Mouse (Mus musculus): ENCODE measurements at regions not wholly inside any gene's neighbourhood (a gene's known extent, or its start where the extent isn't known, plus 50 kb on each side); places are given as distances from the start of the nearest gene placed in this dataset.

- Histone ChIP-seq H3K9me3 (replicated peaks; ENCODE audit: control insufficient read depth, low read length) (no peaks in the 10 kb centered on the region), H3K4me2 (ENCODE audit: low read depth, low read length) (no peak overlapping the region), H3K9ac (ENCODE audit: low read length) (no peak overlapping the region), H3K27me3 (ENCODE audit: control insufficient read depth, insufficient read depth, low read length) (no peaks in the 10 kb centered on the region), H3K27ac (ENCODE audit: low read length) (no peak overlapping the region), H3K4me3 (replicated peaks; ENCODE audit: low read length) (no peak overlapping the region), H3K36me3 (ENCODE audit: control insufficient read depth, insufficient read depth, low read length) (no peaks in the 10 kb centered on the region), H3K4me1 (ENCODE audit: control insufficient read depth, insufficient read depth, low read length) (no peaks in the 10 kb centered on the region)
- 24% methylated on average over 8 of the region's 8 CpGs for WGBS
- no peak for ATAC-seq (ENCODE audit: insufficient read depth, low FRiP score)
Measured at GRCm38 (mm10) chr14:106327653-106328283, 221.8 kb downstream of the Trim52 start.

- Histone ChIP-seq H3K4me3 (replicated peaks; ENCODE audit: low read length) (no peak overlapping the region), H3K9ac (ENCODE audit: low read length) (no peak overlapping the region), H3K27me3 (ENCODE audit: control insufficient read depth, insufficient read depth, low read length) (no peaks in the 10 kb centered on the region), H3K27ac (ENCODE audit: low read length) (peak overlapping the region; percentile 64; the same call in 1 of the 2 replicates), H3K9me3 (replicated peaks; ENCODE audit: control insufficient read depth, low read length) (no peaks in the 10 kb centered on the region), H3K4me2 (ENCODE audit: low read depth, low read length) (no peak overlapping the region), H3K4me1 (ENCODE audit: control insufficient read depth, insufficient read depth, low read length) (0 out of 2 replicates have a peak, but pooled peaks cover 2% of the 10 kb centered on the region), H3K36me3 (ENCODE audit: control insufficient read depth, insufficient read depth, low read length) (no peaks in the 10 kb centered on the region)
- 40% methylated on average over 8 of the region's 8 CpGs for WGBS
- ATAC-seq (ENCODE audit: insufficient read depth, low FRiP score): no peak
Measured at GRCm38 (mm10) chr14:106364767-106365623, 259.0 kb downstream of the Trim52 start.

GRCm38 (mm10) chr14:106365624-106366118, 259.7 kb downstream of the Trim52 start:
- 0 out of 2 replicates have a peak, but pooled peaks cover 2% of the 10 kb centered on the region for H3K4me1 ChIP-seq (ENCODE audit: control insufficient read depth, insufficient read depth, low read length)
- no peaks in the 10 kb centered on the region for H3K27me3 ChIP-seq (ENCODE audit: control insufficient read depth, insufficient read depth, low read length)
- ATAC-seq (ENCODE audit: insufficient read depth, low FRiP score): peak; percentile 50; the same call in 1 of the 2 replicates
- H3K4me2 ChIP-seq (ENCODE audit: low read depth, low read length): no peak overlapping the region
- H3K9ac ChIP-seq (ENCODE audit: low read length): no peak overlapping the region
- H3K4me3 ChIP-seq (replicated peaks; ENCODE audit: low read length): no peak overlapping the region
- H3K36me3 ChIP-seq (ENCODE audit: control insufficient read depth, insufficient read depth, low read length): no peaks in the 10 kb centered on the region
- H3K9me3 ChIP-seq (replicated peaks; ENCODE audit: control insufficient read depth, low read length): no peaks in the 10 kb centered on the region
- 28% methylated on average over 3 of the region's 3 CpGs for WGBS
- H3K27ac ChIP-seq (ENCODE audit: low read length): no peak overlapping the region

- Histone ChIP-seq H3K4me3 (replicated peaks; ENCODE audit: low read length) (no peak overlapping the region), H3K27me3 (ENCODE audit: control insufficient read depth, insufficient read depth, low read length) (no peaks in the 10 kb centered on the region), H3K27ac (ENCODE audit: low read length) (no peak overlapping the region), H3K36me3 (ENCODE audit: control insufficient read depth, insufficient read depth, low read length) (no peaks in the 10 kb centered on the region), H3K4me2 (ENCODE audit: low read depth, low read length) (no peak overlapping the region), H3K9me3 (replicated peaks; ENCODE audit: control insufficient read depth, low read length) (no peaks in the 10 kb centered on the region), H3K4me1 (ENCODE audit: control insufficient read depth, insufficient read depth, low read length) (no peaks in the 10 kb centered on the region), H3K9ac (ENCODE audit: low read length) (no peak overlapping the region)
- no peak for ATAC-seq (ENCODE audit: insufficient read depth, low FRiP score)
- 49% methylated on average over 1 of the region's 1 CpGs for WGBS
Measured at GRCm38 (mm10) chr14:106373451-106373850, 267.5 kb downstream of the Trim52 start.

GRCm38 (mm10) chr14:106379645-106380044, 273.6 kb downstream of the Trim52 start:
- no peak for ATAC-seq (ENCODE audit: insufficient read depth, low FRiP score)
- H3K9ac ChIP-seq (ENCODE audit: low read length): no peak overlapping the region
- H3K9me3 ChIP-seq (replicated peaks; ENCODE audit: control insufficient read depth, low read length): no peaks in the 10 kb centered on the region
- H3K4me1 ChIP-seq (ENCODE audit: control insufficient read depth, insufficient read depth, low read length): no peaks in the 10 kb centered on the region
- WGBS: 72% methylated on average over 4 of the region's 4 CpGs
- H3K36me3 ChIP-seq (ENCODE audit: control insufficient read depth, insufficient read depth, low read length): no peaks in the 10 kb centered on the region
- H3K27me3 ChIP-seq (ENCODE audit: control insufficient read depth, insufficient read depth, low read length): no peaks in the 10 kb centered on the region
- no peak overlapping the region for H3K4me3 ChIP-seq (replicated peaks; ENCODE audit: low read length)
- no peak overlapping the region for H3K27ac ChIP-seq (ENCODE audit: low read length)
- H3K4me2 ChIP-seq (ENCODE audit: low read depth, low read length): no peak overlapping the region

- Histone ChIP-seq H3K9me3 (replicated peaks; ENCODE audit: control insufficient read depth, low read length) (no peaks in the 10 kb centered on the region), H3K4me2 (ENCODE audit: low read depth, low read length) (no peak overlapping the region), H3K27ac (ENCODE audit: low read length) (no peak overlapping the region), H3K27me3 (ENCODE audit: control insufficient read depth, insufficient read depth, low read length) (no peaks in the 10 kb centered on the region), H3K9ac (ENCODE audit: low read length) (no peak overlapping the region), H3K36me3 (ENCODE audit: control insufficient read depth, insufficient read depth, low read length) (no peaks in the 10 kb centered on the region), H3K4me3 (replicated peaks; ENCODE audit: low read length) (no peak overlapping the region), H3K4me1 (ENCODE audit: control insufficient read depth, insufficient read depth, low read length) (no peaks in the 10 kb centered on the region; the same call in 1 of the 2 replicates)
- no peak for ATAC-seq (ENCODE audit: insufficient read depth, low FRiP score)
- 54% methylated on average over 3 of the region's 3 CpGs for WGBS
Measured at GRCm38 (mm10) chr14:106387671-106388070, 281.7 kb downstream of the Trim52 start.

- Histone ChIP-seq H3K4me1 (ENCODE audit: control insufficient read depth, insufficient read depth, low read length) (no peaks in the 10 kb centered on the region; the same call in 1 of the 2 replicates), H3K4me3 (replicated peaks; ENCODE audit: low read length) (no peak overlapping the region), H3K9me3 (replicated peaks; ENCODE audit: control insufficient read depth, low read length) (no peaks in the 10 kb centered on the region), H3K27me3 (ENCODE audit: control insufficient read depth, insufficient read depth, low read length) (no peaks in the 10 kb centered on the region), H3K27ac (ENCODE audit: low read length) (no peak overlapping the region), H3K4me2 (ENCODE audit: low read depth, low read length) (no peak overlapping the region), H3K36me3 (ENCODE audit: control insufficient read depth, insufficient read depth, low read length) (no peaks in the 10 kb centered on the region), H3K9ac (ENCODE audit: low read length) (no peak overlapping the region)
- 40% methylated on average over 9 of the region's 9 CpGs for WGBS
- no peak for ATAC-seq (ENCODE audit: insufficient read depth, low FRiP score)
Measured at GRCm38 (mm10) chr14:106390546-106390945, 284.5 kb downstream of the Trim52 start.

- H3K4me3 ChIP-seq (replicated peaks; ENCODE audit: low read length): no peak overlapping the region
- no peaks in the 10 kb centered on the region for H3K36me3 ChIP-seq (ENCODE audit: control insufficient read depth, insufficient read depth, low read length)
- WGBS: 26% methylated on average over 4 of the region's 4 CpGs
- no peak overlapping the region for H3K4me2 ChIP-seq (ENCODE audit: low read depth, low read length)
- peak; percentile 50; the same call in 1 of the 2 replicates for ATAC-seq (ENCODE audit: insufficient read depth, low FRiP score)
- H3K27me3 ChIP-seq (ENCODE audit: control insufficient read depth, insufficient read depth, low read length): no peaks in the 10 kb centered on the region
- no peaks in the 10 kb centered on the region; the same call in 1 of the 2 replicates for H3K4me1 ChIP-seq (ENCODE audit: control insufficient read depth, insufficient read depth, low read length)
- no peaks in the 10 kb centered on the region for H3K9me3 ChIP-seq (replicated peaks; ENCODE audit: control insufficient read depth, low read length)
- H3K27ac ChIP-seq (ENCODE audit: low read length): no peak overlapping the region
- no peak overlapping the region for H3K9ac ChIP-seq (ENCODE audit: low read length)
Measured at GRCm38 (mm10) chr14:106393978-106394377, 288.0 kb downstream of the Trim52 start.

- ATAC-seq (ENCODE audit: insufficient read depth, low FRiP score): no peak
- no peak overlapping the region for H3K4me2 ChIP-seq (ENCODE audit: low read depth, low read length)
- H3K4me1 ChIP-seq (ENCODE audit: control insufficient read depth, insufficient read depth, low read length): no peaks in the 10 kb centered on the region
- H3K27me3 ChIP-seq (ENCODE audit: control insufficient read depth, insufficient read depth, low read length): no peaks in the 10 kb centered on the region
- no peaks in the 10 kb centered on the region for H3K9me3 ChIP-seq (replicated peaks; ENCODE audit: control insufficient read depth, low read length)
- no peak overlapping the region for H3K9ac ChIP-seq (ENCODE audit: low read length)
- no peak overlapping the region for H3K4me3 ChIP-seq (replicated peaks; ENCODE audit: low read length)
- H3K36me3 ChIP-seq (ENCODE audit: control insufficient read depth, insufficient read depth, low read length): no peaks in the 10 kb centered on the region
- WGBS: 75% methylated on average over 2 of the region's 2 CpGs
- no peak overlapping the region for H3K27ac ChIP-seq (ENCODE audit: low read length)
Measured at GRCm38 (mm10) chr14:106412917-106413558, 307.0 kb downstream of the Trim52 start.
